Mouse (Mus musculus): Measurements from ENCODE around the gene Coro2b. TPM values are rescaled to one million over a fixed set of nuclear protein-coding genes. Genes with fewer than 3 reads are reported as not detected.

Gene Coro2b
- polyA plus RNA-seq, 1 experiment, result 0.13 TPM

DNA sequence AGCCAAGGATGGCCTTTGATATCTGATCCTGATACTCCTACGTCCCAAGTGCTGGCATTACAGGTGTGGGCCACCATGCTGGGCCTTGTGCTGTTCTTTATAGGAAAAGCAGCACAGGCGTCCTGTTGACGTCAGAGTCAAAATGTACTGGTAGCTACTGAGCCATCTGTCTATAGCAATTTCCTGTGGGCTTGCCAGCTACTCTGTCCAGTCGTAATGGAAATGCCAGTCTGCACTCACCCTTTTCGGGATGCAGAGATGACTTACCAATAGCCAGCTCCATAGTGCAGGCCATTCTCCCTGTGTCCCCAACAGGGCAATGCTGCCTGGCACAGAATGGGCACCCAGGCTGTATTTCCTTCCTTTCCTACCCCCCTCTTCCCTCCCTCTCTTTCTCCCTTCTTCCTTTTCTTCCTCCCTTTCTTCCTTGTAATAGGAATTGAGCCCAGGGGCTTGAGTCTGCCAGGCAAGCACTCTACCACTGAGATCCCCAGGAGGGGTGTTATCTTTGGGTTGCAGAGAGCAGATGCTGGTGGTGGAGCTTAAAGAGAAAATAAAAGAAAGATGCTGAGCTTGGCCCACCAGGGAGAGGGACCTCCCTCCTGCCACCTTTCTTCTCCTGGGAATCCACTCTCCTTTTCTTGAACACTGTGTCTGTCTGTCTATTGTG lies 98.6 kb downstream of the Coro2b start:
- Histone ChIP-seq H3K9me3 (no peaks in the 10 kb centered on the region), H3K36me3 (replicated peaks; ENCODE audit: low read length) (no peaks in the 10 kb centered on the region), H3K4me3 (replicated peaks) (no peak overlapping the region), H3K4me1 (peaks cover 36% of the 10 kb centered on the region), H3K27me3 (replicated peaks) (peaks cover 15% of the 10 kb centered on the region)
- TF ChIP-seq GATA1 (IDR thresholded peaks at IDR 0.05; ENCODE audit: borderline replicate concordance, low read length) (no peak), FLI1 (IDR thresholded peaks at IDR 0.05; ENCODE audit: low read length) (no peak)

DNA sequence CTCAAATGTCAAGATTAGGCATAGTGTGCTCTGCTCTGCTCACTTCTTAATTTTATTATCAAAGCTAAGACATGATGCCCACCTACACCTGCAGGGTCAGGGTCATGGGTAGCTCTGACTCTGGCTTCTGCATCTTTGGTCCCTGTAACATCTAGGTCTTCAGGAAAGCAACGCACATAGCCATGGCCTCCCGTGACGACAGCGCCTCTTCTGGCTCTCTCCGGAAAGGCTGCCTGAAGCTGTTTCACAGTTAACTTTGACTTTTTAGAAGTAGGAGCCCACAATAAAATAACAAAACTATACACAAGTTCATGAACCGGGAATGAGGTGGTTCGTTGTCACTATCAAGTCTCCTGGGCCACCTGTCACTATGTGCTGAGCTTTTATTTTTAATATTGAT lies 99.4 kb downstream of the Coro2b start:
- no peaks in the 10 kb centered on the region for H3K36me3 ChIP-seq (replicated peaks; ENCODE audit: low read length)
- H3K4me1 ChIP-seq, result peaks cover 44% of the 10 kb centered on the region
- peaks cover 23% of the 10 kb centered on the region for H3K27me3 ChIP-seq (replicated peaks)
- no peak overlapping the region for H3K4me3 ChIP-seq (replicated peaks)
- TF ChIP-seq GATA1 (IDR thresholded peaks at IDR 0.05; ENCODE audit: borderline replicate concordance, low read length), result no peak
- no peak for TF ChIP-seq FLI1 (IDR thresholded peaks at IDR 0.05; ENCODE audit: low read length)
- no peaks in the 10 kb centered on the region for H3K9me3 ChIP-seq

DNA sequence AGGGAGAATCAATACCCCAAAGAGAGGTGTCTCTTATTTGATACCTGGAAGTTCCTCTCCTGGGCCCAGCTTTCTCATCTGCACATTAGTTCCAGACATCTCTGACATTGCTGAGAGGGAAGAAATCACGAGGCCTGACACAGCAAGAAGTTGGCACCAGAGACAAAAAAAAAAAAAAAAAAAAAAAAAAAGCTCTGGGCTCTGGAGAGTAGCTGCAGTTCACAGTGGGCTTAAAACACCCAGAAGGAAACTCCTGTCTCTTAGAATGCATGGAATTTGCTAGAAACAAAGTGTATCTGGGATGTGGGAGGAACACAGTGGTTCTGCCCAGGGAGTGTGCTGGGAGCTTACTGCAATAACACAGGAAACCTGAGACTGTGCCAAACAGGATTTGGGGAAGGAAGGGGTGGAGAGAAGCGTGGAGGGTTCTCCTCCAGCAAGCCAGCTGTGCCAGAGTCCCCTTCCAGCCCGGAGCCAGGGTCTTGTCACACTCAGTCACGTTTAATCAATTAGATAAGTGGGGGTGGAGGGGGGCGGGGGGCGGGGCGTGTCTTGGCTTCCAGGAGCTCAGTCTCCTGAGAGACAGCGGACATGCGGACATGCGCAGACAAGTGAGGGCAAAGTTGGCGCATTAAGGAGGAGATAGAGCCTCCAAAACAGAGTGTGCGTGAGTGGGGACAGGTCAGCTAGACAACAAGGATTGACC lies 101.1 kb downstream of the Coro2b start:
- Histone ChIP-seq H3K9me3 (no peaks in the 10 kb centered on the region), H3K4me1 (peaks cover 48% of the 10 kb centered on the region), H3K36me3 (replicated peaks; ENCODE audit: low read length) (no peaks in the 10 kb centered on the region), H3K4me3 (replicated peaks) (peak overlapping the region; percentile 87), H3K27me3 (replicated peaks) (peaks cover 40% of the 10 kb centered on the region)
- TF ChIP-seq FLI1 (IDR thresholded peaks at IDR 0.05; ENCODE audit: low read length), result no peak
- no peak for TF ChIP-seq GATA1 (IDR thresholded peaks at IDR 0.05; ENCODE audit: borderline replicate concordance, low read length)

DNA sequence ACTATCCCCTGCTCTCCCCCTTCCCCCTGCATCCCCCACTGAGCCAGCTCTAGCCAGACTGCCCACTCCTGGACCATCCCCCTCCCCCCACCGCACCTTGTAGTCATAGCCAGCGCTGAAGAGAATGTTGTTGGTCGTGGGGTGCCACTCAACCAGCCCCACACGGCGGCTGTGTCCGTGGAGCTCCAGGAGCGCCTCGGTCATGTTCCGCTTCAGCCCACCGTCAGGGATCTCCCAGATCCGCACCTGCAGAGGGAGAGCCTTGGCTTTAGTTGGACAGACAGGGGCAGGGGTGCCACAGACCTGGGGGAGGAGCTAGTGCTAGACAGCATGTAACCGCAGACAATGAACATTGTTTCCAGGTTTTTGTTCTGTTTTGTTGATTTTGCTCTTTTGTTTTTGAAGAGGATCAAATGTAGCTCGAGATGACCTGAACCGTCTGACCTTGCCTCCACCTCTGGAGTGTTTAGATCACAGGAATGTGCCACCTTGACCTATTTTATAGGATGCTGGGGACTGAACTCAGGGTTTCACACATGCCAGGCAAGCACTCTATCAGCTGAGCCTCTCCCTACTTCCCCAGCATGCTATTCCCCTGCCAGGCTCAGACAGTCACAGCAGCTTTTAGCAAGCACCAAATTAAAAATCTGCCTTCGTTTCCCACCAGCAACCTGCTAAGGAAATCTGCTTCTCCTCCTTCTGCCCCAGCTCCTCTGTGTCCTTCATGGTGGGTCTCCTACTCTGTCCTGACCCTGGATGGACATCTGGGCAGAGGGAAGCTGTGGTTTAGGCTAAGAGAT lies 104.4 kb downstream of the Coro2b start:
- TF ChIP-seq GATA1 (IDR thresholded peaks at IDR 0.05; ENCODE audit: borderline replicate concordance, low read length), result no peak
- TF ChIP-seq FLI1 (IDR thresholded peaks at IDR 0.05; ENCODE audit: low read length), result no peak
- peaks cover 54% of the 10 kb centered on the region for H3K27me3 ChIP-seq (replicated peaks)
- no peaks in the 10 kb centered on the region for H3K9me3 ChIP-seq
- peaks cover 47% of the 10 kb centered on the region for H3K4me1 ChIP-seq
- H3K36me3 ChIP-seq (replicated peaks; ENCODE audit: low read length), result no peaks in the 10 kb centered on the region
- H3K4me3 ChIP-seq (replicated peaks), result no peak overlapping the region

DNA sequence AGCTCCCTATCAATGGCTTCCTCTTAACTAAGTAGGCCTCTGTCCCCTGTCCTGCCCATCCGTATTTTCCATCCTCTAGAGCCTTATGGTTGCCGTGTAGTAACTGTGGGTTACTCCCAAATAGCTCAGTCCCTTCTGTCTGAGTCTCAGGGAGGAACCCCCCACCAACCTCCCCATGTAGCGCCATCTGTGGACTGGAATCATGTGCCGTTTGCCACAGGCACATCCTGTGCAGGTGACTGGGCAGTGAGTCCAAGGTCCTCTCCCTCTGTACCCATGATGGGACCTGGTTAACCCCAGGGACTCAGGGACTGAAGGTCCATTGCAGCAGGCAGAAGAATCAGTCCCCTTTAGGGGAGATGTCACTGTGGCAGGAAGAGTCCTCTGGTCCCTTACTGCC lies 106.1 kb downstream of the Coro2b start:
- no peak for TF ChIP-seq FLI1 (IDR thresholded peaks at IDR 0.05; ENCODE audit: low read length)
- TF ChIP-seq GATA1 (IDR thresholded peaks at IDR 0.05; ENCODE audit: borderline replicate concordance, low read length), result no peak
- Histone ChIP-seq H3K27me3 (replicated peaks) (peaks cover 58% of the 10 kb centered on the region), H3K36me3 (replicated peaks; ENCODE audit: low read length) (no peaks in the 10 kb centered on the region), H3K9me3 (no peaks in the 10 kb centered on the region), H3K4me3 (replicated peaks) (no peak overlapping the region), H3K4me1 (peaks cover 55% of the 10 kb centered on the region)

DNA sequence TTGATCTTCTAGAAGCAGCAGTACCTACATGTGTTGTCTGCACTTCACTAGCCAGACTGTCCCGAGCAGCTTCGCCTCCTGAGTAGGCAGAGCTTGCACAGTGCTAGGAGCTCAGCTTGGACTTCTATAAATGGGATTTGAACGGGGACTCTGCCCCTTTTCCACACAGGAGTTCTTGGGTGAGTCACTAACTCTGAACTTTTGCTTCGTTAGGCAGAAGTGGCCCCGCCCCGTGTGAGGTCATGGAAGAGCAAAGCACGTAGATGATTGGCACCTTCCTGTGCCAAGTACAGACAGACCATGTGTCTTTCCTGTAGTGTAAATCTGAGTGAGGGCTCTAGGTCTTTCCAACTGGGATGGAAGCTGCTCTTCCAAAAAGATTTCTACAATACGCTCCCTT lies 109.8 kb downstream of the Coro2b start:
- Histone ChIP-seq H3K27me3 (replicated peaks) (peaks cover 39% of the 10 kb centered on the region), H3K4me1 (peaks cover 52% of the 10 kb centered on the region), H3K9me3 (peaks cover 11% of the 10 kb centered on the region), H3K36me3 (replicated peaks; ENCODE audit: low read length) (no peaks in the 10 kb centered on the region), H3K4me3 (replicated peaks) (peak overlapping the region; percentile 14)
- TF ChIP-seq GATA1 (IDR thresholded peaks at IDR 0.05; ENCODE audit: borderline replicate concordance, low read length), result no peak
- TF ChIP-seq FLI1 (IDR thresholded peaks at IDR 0.05; ENCODE audit: low read length), result no peak

DNA sequence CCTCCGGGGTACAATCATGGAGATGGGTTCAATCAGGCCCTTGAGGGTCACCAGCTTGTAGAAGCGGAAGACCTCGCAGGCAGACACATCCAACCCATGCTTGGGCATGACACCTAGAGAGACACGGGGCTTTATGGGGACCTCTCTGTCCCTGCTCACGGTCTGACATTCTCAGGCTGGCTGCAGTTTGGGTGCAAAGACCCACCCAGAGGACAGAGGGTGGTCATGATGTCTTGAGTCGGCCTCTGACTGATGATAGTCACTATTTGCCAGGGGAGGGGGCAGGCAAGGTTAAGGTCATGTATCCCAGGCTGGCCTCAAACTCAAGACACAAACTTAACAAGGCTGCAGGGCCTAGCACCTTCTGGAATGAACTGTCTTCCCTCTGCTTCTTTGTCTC lies 110.3 kb downstream of the Coro2b start:
- H3K4me1 ChIP-seq, result peaks cover 52% of the 10 kb centered on the region
- H3K4me3 ChIP-seq (replicated peaks), result peak overlapping the region; percentile 14
- peaks cover 13% of the 10 kb centered on the region for H3K9me3 ChIP-seq
- no peaks in the 10 kb centered on the region for H3K36me3 ChIP-seq (replicated peaks; ENCODE audit: low read length)
- TF ChIP-seq FLI1 (IDR thresholded peaks at IDR 0.05; ENCODE audit: low read length) (no peak), GATA1 (IDR thresholded peaks at IDR 0.05; ENCODE audit: borderline replicate concordance, low read length) (no peak)
- peaks cover 34% of the 10 kb centered on the region for H3K27me3 ChIP-seq (replicated peaks)

DNA sequence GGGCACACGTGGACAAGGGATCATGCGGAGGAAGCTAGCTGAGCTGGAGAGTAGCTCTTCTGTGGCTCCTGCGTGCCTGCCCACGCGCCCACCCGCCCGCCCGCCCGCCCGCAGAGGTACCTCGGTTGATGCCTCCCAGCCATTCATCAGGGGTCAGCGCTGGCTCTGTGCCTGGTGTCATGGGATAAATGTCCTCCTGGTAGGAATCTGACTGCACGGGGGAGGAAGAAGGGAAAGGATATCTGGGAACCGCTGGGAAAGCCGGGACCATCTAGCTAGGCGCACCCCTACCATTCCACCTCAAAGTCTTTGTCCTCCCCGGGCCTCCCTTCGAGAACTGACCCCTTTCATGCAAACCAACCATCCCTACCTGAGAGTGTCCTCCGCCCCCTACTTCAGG lies 110.8 kb downstream of the Coro2b start:
- Histone ChIP-seq H3K4me1 (peaks cover 52% of the 10 kb centered on the region), H3K27me3 (replicated peaks) (peaks cover 31% of the 10 kb centered on the region), H3K9me3 (peaks cover 14% of the 10 kb centered on the region), H3K36me3 (replicated peaks; ENCODE audit: low read length) (no peaks in the 10 kb centered on the region), H3K4me3 (replicated peaks) (peak overlapping the region; percentile 77)
- TF ChIP-seq FLI1 (IDR thresholded peaks at IDR 0.05; ENCODE audit: low read length) (no peak), GATA1 (IDR thresholded peaks at IDR 0.05; ENCODE audit: borderline replicate concordance, low read length) (no peak)

DNA sequence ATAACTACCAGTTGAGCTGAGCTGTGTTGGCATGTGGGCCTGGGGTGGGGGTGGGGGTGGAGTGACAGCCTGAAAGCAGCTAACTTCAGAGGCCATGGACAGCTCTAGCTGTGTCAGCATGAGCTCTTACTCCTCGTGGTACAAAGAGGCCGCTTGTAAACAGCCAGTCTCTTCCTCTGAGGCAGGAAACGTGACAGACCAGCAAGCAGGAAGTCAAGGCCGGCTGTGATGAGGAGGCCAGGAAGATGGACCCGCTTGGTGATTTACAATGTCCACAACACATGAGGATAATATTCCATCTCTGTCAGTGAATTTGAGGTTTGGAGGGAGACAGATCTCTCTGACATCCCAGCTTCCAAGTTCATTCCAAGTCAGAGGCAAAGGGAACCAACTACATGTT lies 111.6 kb downstream of the Coro2b start:
- Histone ChIP-seq H3K27me3 (replicated peaks) (peaks cover 31% of the 10 kb centered on the region), H3K4me1 (peaks cover 52% of the 10 kb centered on the region), H3K9me3 (peaks cover 17% of the 10 kb centered on the region), H3K4me3 (replicated peaks) (peak overlapping the region; percentile 75), H3K36me3 (replicated peaks; ENCODE audit: low read length) (no peaks in the 10 kb centered on the region)
- TF ChIP-seq GATA1 (IDR thresholded peaks at IDR 0.05; ENCODE audit: borderline replicate concordance, low read length) (no peak), FLI1 (IDR thresholded peaks at IDR 0.05; ENCODE audit: low read length) (no peak)

DNA sequence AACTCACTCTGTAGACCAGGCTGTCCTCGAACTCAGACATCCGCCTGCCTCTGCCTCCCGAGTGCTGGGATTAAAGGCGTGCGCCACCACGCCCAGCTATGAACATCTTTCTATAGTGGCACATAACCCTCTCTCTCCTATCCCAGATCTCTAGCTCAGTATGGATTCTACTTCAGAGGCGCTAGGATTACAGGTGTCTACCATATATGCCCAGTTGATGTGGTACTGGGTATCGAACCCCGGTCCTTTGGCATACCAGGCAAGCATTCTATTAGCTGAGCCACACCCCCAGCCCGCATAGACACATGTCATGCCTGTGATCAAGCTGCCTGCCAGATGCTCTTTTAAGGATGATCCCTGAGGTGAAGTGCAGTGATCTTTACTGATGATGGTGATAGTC lies 113.0 kb downstream of the Coro2b start:
- TF ChIP-seq GATA1 (IDR thresholded peaks at IDR 0.05; ENCODE audit: borderline replicate concordance, low read length) (no peak), FLI1 (IDR thresholded peaks at IDR 0.05; ENCODE audit: low read length) (no peak)
- no peaks in the 10 kb centered on the region for H3K36me3 ChIP-seq (replicated peaks; ENCODE audit: low read length)
- peaks cover 56% of the 10 kb centered on the region for H3K4me1 ChIP-seq
- H3K27me3 ChIP-seq (replicated peaks), result peaks cover 27% of the 10 kb centered on the region
- H3K9me3 ChIP-seq, result peaks cover 28% of the 10 kb centered on the region
- no peak overlapping the region for H3K4me3 ChIP-seq (replicated peaks)

All from megakaryocyte, embryonic 14.5 days (primary cell).